Mouse (Mus musculus): ENCODE measurements around the gene Kcnmb4.
A peak's percentile ranks its signal among the peaks of the same experiment; 100 is the strongest.

Kcnmb4 gene

DNA sequence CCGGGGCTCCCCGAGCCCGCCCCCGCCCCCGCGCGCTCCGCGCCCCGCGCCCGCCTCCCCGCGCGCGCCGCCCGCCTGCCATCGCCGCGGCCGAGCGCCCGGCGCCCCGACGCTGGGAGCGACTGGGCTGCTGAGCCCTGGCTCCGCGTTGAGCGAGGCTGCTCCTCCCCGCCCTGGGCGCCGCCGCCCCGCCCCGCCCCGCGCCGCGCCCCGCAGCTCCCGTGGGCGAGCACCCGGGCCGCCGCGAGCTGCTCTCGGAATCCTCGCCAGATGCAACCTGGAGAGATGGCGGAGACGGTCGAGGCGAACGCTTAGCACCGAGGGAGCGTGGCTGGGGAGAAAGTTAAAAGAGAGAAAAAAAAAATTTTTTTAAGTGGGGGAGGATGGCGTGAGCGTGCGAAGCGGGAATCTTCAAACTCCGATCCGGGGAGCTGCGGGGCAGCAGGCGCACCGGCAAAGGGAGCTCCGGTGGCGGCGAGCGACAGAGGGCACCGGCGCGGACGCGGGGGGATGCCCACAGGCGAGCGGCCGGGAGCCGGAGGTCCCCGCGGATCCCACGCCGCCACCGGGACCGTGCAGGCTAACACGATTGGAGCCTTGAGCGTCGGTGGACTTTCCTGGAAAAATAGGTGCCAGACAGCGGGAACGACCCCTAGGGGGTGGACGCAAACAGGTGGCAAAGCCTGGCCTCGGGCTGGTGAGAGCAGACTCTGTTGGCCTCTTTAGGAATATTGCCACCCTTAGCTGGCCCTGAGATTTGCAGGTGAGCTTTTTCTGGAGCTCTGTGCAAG is at the start of gene Kcnmb4:
Kcnmb4 (minus strand) TSS at position 120 of the 791 bp plus-strand sequence.
- DNase-seq, result peak in 1 of 2 experiments; percentile 14

GRCm38 (mm10) chr10:116519588-116519987 is 45.9 kb upstream of the Kcnmb4 start:
- no peak for DNase-seq

DNA sequence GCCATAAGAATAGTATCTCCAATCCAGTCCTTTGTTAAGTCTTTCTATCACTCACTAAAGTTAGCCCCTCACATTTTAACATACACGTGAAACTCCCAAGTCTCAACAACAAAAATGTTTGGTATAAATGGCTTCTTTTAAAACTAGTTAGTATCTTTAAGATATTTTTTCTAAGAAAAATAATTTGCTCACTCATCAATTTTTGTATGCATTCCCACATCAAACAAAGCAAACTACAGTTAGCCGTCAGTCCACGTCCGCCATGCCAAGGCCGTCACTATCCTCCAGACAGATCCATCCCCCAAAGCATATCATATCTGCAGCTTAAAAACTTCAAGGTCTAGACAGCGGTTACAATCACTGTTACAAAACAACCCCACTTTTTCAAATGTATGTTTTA is 41.9 kb upstream of the Kcnmb4 start:
- no peak for DNase-seq

DNA sequence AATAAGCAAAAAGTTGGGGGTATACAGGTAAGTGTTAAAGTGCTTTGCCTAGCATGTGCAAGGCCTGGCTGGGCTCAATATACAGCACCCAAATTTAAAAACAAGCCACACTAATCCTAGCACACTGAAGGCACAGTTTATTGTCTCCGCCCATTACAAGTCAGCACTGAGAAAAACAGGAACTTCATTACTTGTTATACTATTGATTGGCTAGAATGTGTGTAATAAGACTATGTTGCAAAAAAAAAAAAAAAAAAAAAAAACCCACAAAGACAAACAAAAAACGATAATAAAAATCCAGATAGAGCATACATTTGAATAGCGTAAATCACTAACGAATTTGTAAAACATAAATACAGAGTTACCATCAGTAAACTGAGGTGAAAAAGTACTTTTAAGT is 41.5 kb upstream of the Kcnmb4 start:
- no peak for DNase-seq

DNA sequence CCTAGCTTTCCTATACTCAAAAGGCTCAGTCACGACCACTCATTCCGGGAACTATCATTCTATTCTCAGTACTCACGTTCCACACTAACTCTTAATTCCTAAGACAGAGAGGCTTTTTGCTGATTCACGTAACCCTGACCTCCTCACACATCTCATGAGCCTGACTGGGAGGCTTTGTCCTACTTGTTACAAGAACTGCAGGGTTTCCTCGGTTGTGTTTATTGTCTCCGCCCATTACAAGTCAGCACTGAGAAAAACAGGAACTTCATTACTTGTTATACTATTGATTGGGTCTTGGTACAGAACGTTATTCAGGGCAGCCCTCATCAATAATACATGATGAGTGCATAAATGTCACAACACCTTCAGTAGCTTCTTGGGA is 39.6 kb upstream of the Kcnmb4 start:
- DNase-seq, result no peak

- DNase-seq, result no peak
Observed at GRCm38 (mm10) chr10:116512521-116513253, 39.0 kb upstream of the Kcnmb4 start.

- no peak for DNase-seq
Observed at GRCm38 (mm10) chr10:116505303-116506014, 31.8 kb upstream of the Kcnmb4 start.

- peak; percentile 33 to 39 for DNase-seq
Observed at GRCm38 (mm10) chr10:116492768-116493167, 19.1 kb upstream of the Kcnmb4 start.

- DNase-seq, result no peak
Observed at GRCm38 (mm10) chr10:116486895-116487747, 13.4 kb upstream of the Kcnmb4 start.

GRCm38 (mm10) chr10:116481917-116482316 is 8.2 kb upstream of the Kcnmb4 start:
- no peak for DNase-seq

GRCm38 (mm10) chr10:116480988-116481387 is 7.3 kb upstream of the Kcnmb4 start:
- DNase-seq, result no peak

DNA sequence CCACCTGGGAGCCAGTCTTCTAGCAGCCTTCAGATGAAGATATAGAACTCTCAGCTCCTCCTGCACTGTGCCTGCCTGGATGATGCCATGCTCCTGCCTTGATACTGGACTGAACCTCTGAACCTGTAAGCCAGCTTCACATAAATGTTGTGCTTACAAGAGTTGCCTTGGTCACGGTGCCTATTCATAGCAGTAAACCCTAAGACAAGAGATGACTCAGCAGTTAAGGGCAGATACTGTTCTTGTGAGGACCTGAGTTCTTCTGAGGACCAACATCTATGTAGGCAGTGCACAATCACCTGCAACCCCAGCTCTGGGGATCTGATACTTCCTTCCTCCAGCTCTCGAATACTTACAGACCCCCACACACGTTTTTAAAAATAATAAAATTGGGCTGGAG is 2.9 kb upstream of the Kcnmb4 start:
- DNase-seq, result no peak

DNA sequence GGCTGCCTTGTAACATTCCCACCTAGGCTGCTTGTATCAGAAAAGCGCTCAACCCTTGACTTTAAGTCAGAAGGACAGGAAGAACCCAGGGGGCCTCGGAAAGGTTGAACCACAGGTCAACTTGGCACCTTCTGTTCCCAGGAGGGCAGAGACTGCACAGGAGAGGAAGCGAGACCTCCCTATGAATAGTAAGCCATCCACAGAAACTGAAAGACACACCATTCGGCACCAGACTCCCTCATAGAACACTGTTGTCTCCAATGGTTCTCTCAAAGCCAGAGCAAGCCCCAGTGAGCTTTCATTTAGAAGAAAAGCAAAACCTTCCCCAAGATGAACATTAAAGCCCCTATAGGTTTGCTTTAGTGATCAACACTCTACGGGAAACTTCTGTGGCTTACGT is 2.0 kb upstream of the Kcnmb4 start:
- DNase-seq, result no peak

GRCm38 (mm10) chr10:116473071-116473758 is 463 bp downstream of the Kcnmb4 start:
- peak; percentile 6 to 47 for DNase-seq

- no peak for DNase-seq
Observed at GRCm38 (mm10) chr10:116472579-116472978, 1.1 kb downstream of the Kcnmb4 start.

GRCm38 (mm10) chr10:116470306-116470925 is 3.3 kb downstream of the Kcnmb4 start:
- no peak for DNase-seq

- no peak for DNase-seq
Observed at GRCm38 (mm10) chr10:116468094-116468493, 5.6 kb downstream of the Kcnmb4 start.

GRCm38 (mm10) chr10:116463753-116464345 is 9.8 kb downstream of the Kcnmb4 start:
- no peak for DNase-seq

DNA sequence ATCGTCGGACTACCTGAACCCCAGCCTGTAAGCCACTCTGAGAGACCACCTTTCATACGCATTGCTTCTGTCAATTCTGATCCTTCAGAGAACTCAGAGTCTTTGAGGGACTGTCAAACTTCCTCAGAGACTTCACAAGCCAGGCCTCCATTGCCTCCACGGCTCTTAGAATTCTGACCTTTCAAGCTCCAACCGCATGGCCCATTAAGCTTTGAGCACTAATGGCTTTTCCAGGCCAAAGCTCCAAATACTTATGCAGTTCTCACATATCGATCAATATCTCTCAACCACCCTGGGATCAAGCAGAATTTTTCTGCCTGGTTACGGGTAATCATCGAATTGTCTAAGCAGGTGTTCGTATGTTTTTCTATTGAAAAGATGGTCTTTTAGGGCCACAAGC is 12.2 kb downstream of the Kcnmb4 start:
- no peak for DNase-seq

DNA sequence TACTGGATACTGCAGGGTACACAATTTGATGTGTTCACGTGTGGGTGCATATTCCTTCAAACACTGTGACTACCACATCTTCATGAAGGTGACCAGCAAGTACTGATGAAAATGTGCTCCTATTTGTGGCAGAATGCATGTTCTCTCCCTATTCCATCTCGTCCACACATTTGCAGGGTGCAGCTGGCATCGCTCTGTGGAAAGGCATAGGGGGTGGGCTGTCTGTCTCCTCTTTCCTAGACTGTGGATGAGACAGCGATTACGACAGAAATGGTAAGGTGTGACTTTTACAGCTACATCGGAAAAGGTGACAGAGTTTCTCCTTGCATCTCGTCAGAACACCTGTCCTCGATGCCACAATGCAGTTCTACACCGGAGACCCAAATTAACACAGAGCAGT is 14.9 kb downstream of the Kcnmb4 start:
- no peak for DNase-seq

GRCm38 (mm10) chr10:116452771-116453170 is 20.9 kb downstream of the Kcnmb4 start:
- DNase-seq, result no peak
